Mouse (Mus musculus) MEL (cell line): ENCODE data around the gene Kif26b. TPM values are rescaled to one million over a fixed set of nuclear protein-coding genes. Genes with fewer than 3 reads are reported as not detected.

Experiments
- DNase-seq: peaks from one replicate; pipeline ENCODE4 v3.0.0; 2011; ENCODE audit warnings: low read depth, low spot score
- H3K27ac ChIP-seq: 2 replicates; pipeline ENCODE4 v1.5.1; 2012; ENCODE audit warnings: low read depth, mild to moderate bottlenecking, control low read depth, low read length, moderate library complexity; ENCODE audit not compliant: control insufficient read depth
- H3K27me3 ChIP-seq, 2 experiments: fragments of 150-350 bp in 1 of 2; sonication (generic) in 1 of 2; 2 replicates each; pipeline ENCODE4 v1.6.1; 2012; ENCODE audit warnings: low read length in 2 of 2, mild to moderate bottlenecking in 2 of 2, improper control_type of control experiment in 1 of 2, moderate library complexity in 1 of 2; ENCODE audit not compliant: insufficient read depth in 2 of 2, control insufficient read depth in 1 of 2
- H3K36me3 ChIP-seq, 2 experiments: 2 replicates each; pipeline ENCODE4 v1.6.1; 2012 to 2014; ENCODE audit warnings: low read length in 2 of 2, improper control_type of control experiment in 1 of 2, inconsistent platforms in 1 of 2, mild to moderate bottlenecking in 1 of 2; ENCODE audit not compliant: insufficient read depth in 2 of 2, control insufficient read depth in 1 of 2
- H3K4me1 ChIP-seq, 2 experiments: fragments of 150-350 bp in 1 of 2; sonication (generic) in 1 of 2; 2 replicates each; pipeline ENCODE4 v1.6.1; 2012; ENCODE audit warnings: low read length in 2 of 2, improper control_type of control experiment in 1 of 2, mild to moderate bottlenecking in 1 of 2; ENCODE audit not compliant: insufficient read depth in 2 of 2, control insufficient read depth in 1 of 2
- H3K4me3 ChIP-seq, 2 experiments: fragments of 150-350 bp in 1 of 2; sonication (generic) in 1 of 2; 2 replicates each; pipeline ENCODE4 v1.5.1; 2012; ENCODE audit warnings: low read depth in 2 of 2, low read length in 2 of 2, mild to moderate bottlenecking in 2 of 2, moderate library complexity in 2 of 2, control low read depth in 1 of 2, improper control_type of control experiment in 1 of 2; ENCODE audit not compliant: control insufficient read depth in 1 of 2, insufficient read depth in 1 of 2
- H3K79me2 ChIP-seq: 2 replicates; pipeline ENCODE4 v1.6.1; 2012; ENCODE audit warnings: mild to moderate bottlenecking, low read length, moderate library complexity; ENCODE audit not compliant: control insufficient read depth, poor library complexity, insufficient read depth
- H3K9ac ChIP-seq: 2 replicates; pipeline ENCODE4 v1.6.1; 2012; ENCODE audit warnings: low read depth, mild to moderate bottlenecking, control low read depth, low read length, moderate library complexity; ENCODE audit not compliant: control insufficient read depth, poor library complexity, severe bottlenecking
- H3K9me3 ChIP-seq: fragments of 150-350 bp; sonication (generic); replicated peaks from 2 replicates; pipeline ENCODE4 v1.6.1; 2012; ENCODE audit warnings: mild to moderate bottlenecking, low read length, improper control_type of control experiment, moderate library complexity; ENCODE audit not compliant: insufficient read depth
- CHD1 ChIP-seq: IDR thresholded peaks from 2 replicates; pipeline ENCODE4 v1.6.1; 2012; ENCODE audit warnings: low read depth, mild to moderate bottlenecking, inconsistent platforms, low read length, improper control_type of control experiment
- CTCF ChIP-seq, 3 experiments: IDR thresholded peaks in 2 of 3; conservative IDR thresholded peaks in 1 of 3; 2 replicates each; pipeline ENCODE4 v1.5.1; 2011 to 2012; ENCODE audit warnings: low read length in 3 of 3, low read depth in 2 of 3, mild to moderate bottlenecking in 2 of 3, improper control_type of control experiment in 1 of 3, inconsistent platforms in 1 of 3, mixed read lengths in 1 of 3, moderate library complexity in 1 of 3; ENCODE audit not compliant: control insufficient read depth in 1 of 3, insufficient read depth in 1 of 3, poor library complexity in 1 of 3, severe bottlenecking in 1 of 3
- E2F4 ChIP-seq: IDR thresholded peaks from 2 replicates; pipeline ENCODE4 v1.6.1; 2011; ENCODE audit warnings: low read depth, low read length, improper control_type of control experiment, borderline replicate concordance
- ELF1 ChIP-seq: IDR thresholded peaks from 2 replicates; pipeline ENCODE4 v1.6.1; 2014; ENCODE audit warnings: low read depth, mild to moderate bottlenecking, inconsistent platforms, low read length, improper control_type of control experiment, moderate library complexity
- ETS1 ChIP-seq: IDR thresholded peaks from 2 replicates; pipeline ENCODE4 v1.6.1; 2012; ENCODE audit warnings: low read depth, mild to moderate bottlenecking, inconsistent platforms, low read length, improper control_type of control experiment, moderate library complexity
- GATA1 ChIP-seq: IDR thresholded peaks from 2 replicates; pipeline ENCODE4 v1.6.1; 2011; ENCODE audit warnings: low read depth, low read length, improper control_type of control experiment
- MAFK ChIP-seq: IDR thresholded peaks from 2 replicates; pipeline ENCODE4 v1.6.1; 2011; ENCODE audit warnings: low read depth, mild to moderate bottlenecking, low read length, improper control_type of control experiment, borderline replicate concordance
- MEF2A ChIP-seq: IDR thresholded peaks from 2 replicates; pipeline ENCODE4 v1.6.1; 2014; ENCODE audit warnings: low read depth, mild to moderate bottlenecking, inconsistent platforms, low read length, improper control_type of control experiment; ENCODE audit not compliant: poor library complexity, insufficient replicate concordance, severe bottlenecking; ENCODE audit errors: extremely low read depth
- MXI1 ChIP-seq: IDR thresholded peaks from 2 replicates; pipeline ENCODE4 v1.6.1; 2011; ENCODE audit warnings: mild to moderate bottlenecking, low read depth, low read length, improper control_type of control experiment
- NRF1 ChIP-seq: IDR thresholded peaks from 2 replicates; pipeline ENCODE4 v1.6.1; 2014; ENCODE audit warnings: low read depth, mild to moderate bottlenecking, inconsistent platforms, low read length, improper control_type of control experiment, moderate library complexity; ENCODE audit not compliant: poor library complexity, insufficient read depth, severe bottlenecking
- POLR2A ChIP-seq, 2 experiments: IDR thresholded peaks; 2 replicates each; pipeline ENCODE4 v1.6.1; 2011 to 2012; ENCODE audit warnings: low read length in 2 of 2, mild to moderate bottlenecking in 2 of 2, control low read depth in 1 of 2, improper control_type of control experiment in 1 of 2, low read depth in 1 of 2, moderate library complexity in 1 of 2; ENCODE audit not compliant: control insufficient read depth in 1 of 2, insufficient read depth in 1 of 2, poor library complexity in 1 of 2
- RAD21 ChIP-seq: IDR thresholded peaks from 2 replicates; pipeline ENCODE4 v1.6.1; 2011; ENCODE audit warnings: mild to moderate bottlenecking, low read depth, low read length, improper control_type of control experiment
- SIN3A ChIP-seq: IDR thresholded peaks from 2 replicates; pipeline ENCODE4 v1.6.1; 2012; ENCODE audit warnings: low read length, improper control_type of control experiment, inconsistent platforms
- SMC3 ChIP-seq: IDR thresholded peaks from 2 replicates; pipeline ENCODE4 v1.6.1; 2011; ENCODE audit warnings: low read depth, low read length, improper control_type of control experiment
- TBP ChIP-seq: IDR thresholded peaks from 2 replicates; pipeline ENCODE4 v1.8.0; 2011; ENCODE audit warnings: low read depth, low read length, improper control_type of control experiment
- TCF12 ChIP-seq: IDR thresholded peaks from 2 replicates; pipeline ENCODE4 v1.6.1; 2014; ENCODE audit warnings: low read depth, mild to moderate bottlenecking, inconsistent platforms, low read length, improper control_type of control experiment, moderate library complexity
- USF2 ChIP-seq, 2 experiments: IDR thresholded peaks; 2 replicates each; pipeline ENCODE4 v1.6.1; 2011 to 2012; ENCODE audit warnings: improper control_type of control experiment in 2 of 2, low read length in 2 of 2, borderline replicate concordance in 1 of 2, inconsistent platforms in 1 of 2, low read depth in 1 of 2, mild to moderate bottlenecking in 1 of 2; ENCODE audit not compliant: insufficient read depth in 1 of 2
- ZC3H11A ChIP-seq: IDR thresholded peaks from 2 replicates; pipeline ENCODE4 v1.6.1; 2012; ENCODE audit warnings: low read depth, mild to moderate bottlenecking, inconsistent platforms, low read length, improper control_type of control experiment
- ZKSCAN1 ChIP-seq: IDR thresholded peaks from 2 replicates; pipeline ENCODE4 v1.6.1; 2012; ENCODE audit warnings: low read depth, mild to moderate bottlenecking, inconsistent platforms, low read length, improper control_type of control experiment, moderate library complexity
- ZNF384 ChIP-seq: IDR thresholded peaks from 2 replicates; pipeline ENCODE4 v1.6.1; 2012; ENCODE audit warnings: low read depth, mild to moderate bottlenecking, inconsistent platforms, low read length, improper control_type of control experiment
- polyA plus RNA-seq, 2 experiments: library from polyadenylated mRNA; stranded (reverse) in 1 of 2; unstranded in 1 of 2; fragments of >175 nt in 1 of 2; fragments of >200 nt in 1 of 2; gene quantifications; 2 replicates each; pipeline versions ENCODE4 v1.2.1 to v1.2.4; 2012; ENCODE audit warnings: low replicate concordance in 2 of 2, low read depth in 1 of 2; ENCODE audit not compliant: insufficient read length in 2 of 2, insufficient read depth in 1 of 2, missing spikeins in 1 of 2
- total RNA-seq: library from RNA; depleted of rRNA; stranded (reverse); fragments of 300-350 nt; gene quantifications from 2 replicates; pipeline ENCODE4 v1.2.3, GENCODE M21; 2012

The Kif26b gene
- total and polyA plus RNA-seq, 3 experiments = 0.08 to 0.50 TPM; not detected in 1

DNA sequence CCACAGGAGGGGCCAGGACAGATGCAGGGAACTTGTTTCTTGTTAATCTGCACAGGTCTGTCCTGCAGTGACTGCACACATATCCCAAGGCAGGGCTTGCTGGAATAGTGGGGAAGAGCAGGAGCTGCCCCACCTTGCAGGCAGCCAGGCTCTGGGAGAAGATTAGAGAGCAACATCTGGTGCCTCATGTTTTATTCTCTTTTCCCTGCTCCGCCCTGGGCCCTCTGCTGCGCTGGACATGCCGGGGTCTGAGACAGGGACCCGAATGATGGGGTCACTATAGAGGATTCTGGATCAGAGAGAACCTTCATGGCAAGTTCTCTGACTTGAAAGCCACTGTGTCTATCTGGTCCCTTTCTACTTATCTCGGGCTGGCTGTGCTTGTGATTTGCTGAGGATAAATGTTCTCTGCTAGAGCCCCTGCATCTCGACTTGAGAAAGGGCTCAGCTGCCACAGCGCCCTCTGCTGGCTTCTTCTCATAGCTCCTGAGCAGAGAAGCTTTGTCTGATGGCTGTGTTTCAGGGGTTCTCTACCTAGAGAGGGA is 431.2 kb downstream of the Kif26b start:
- DNase-seq = peak; percentile 81
- no peak for TF ChIP-seq SIN3A
- no peak for TF ChIP-seq USF2 (IDR thresholded peaks at IDR 0.05; ENCODE audit: borderline replicate concordance in 1 of 2, insufficient read depth in 1 of 2, low read depth in 1 of 2, low read length in 2 of 2)
- no peak for TF ChIP-seq ZKSCAN1
- no peak for TF ChIP-seq CHD1
- no peak for TF ChIP-seq ELF1
- peak; percentile 84 to 94 (median 92) for TF ChIP-seq CTCF (IDR thresholded peaks at IDR 0.05 in 2 of 3, conservative IDR thresholded peaks at IDR 0.05 in 1 of 3; ENCODE audit: control insufficient read depth in 1 of 3, insufficient read depth in 1 of 3, low read depth in 2 of 3, low read length in 3 of 3, poor library complexity in 1 of 3, severe bottlenecking in 1 of 3)
- peak; percentile 98 for TF ChIP-seq SMC3
- no peak for TF ChIP-seq TBP
- 0 out of 2 replicates have a peak, but pooled peaks have one; percentile 8 for TF ChIP-seq GATA1
- no peak for TF ChIP-seq MXI1
- peak; percentile 76 for TF ChIP-seq RAD21
- TF ChIP-seq ZC3H11A = peak; percentile 76
- no peak for TF ChIP-seq TCF12
- TF ChIP-seq ETS1 = no peak
- no peak for TF ChIP-seq NRF1
- TF ChIP-seq MEF2A = no peak
- no peak for TF ChIP-seq ZNF384
- no peak overlapping the region for H3K27ac ChIP-seq

DNA sequence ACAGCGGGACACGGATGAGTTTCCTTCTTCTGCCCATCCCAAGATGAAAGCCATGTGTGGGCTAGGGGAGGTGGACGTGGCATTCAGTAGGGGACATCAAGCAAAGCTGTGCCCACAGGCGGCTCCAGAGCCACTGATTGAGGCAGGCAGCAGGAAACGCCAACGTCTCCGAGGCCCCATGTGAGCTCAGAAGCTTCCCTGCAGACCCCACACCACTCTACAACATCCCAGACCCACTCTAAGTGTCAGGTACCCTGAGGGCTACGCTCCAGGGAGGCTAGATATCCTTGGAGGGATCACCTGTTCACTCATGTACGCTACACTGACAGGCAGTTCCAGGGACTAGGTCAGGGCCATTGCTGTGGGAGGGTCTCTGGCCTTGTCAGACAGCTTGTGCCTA is 432.7 kb downstream of the Kif26b start:
- Histone ChIP-seq H3K9ac (no peak overlapping the region), H3K27me3 (no peaks in the 10 kb centered on the region), H3K36me3 (no peaks in the 10 kb centered on the region), H3K79me2 (no peaks in the 10 kb centered on the region), H3K9me3 (no peaks in the 10 kb centered on the region), H3K4me3 (no peak overlapping the region), H3K27ac (no peak overlapping the region), H3K4me1 (no peaks in the 10 kb centered on the region)
- TF ChIP-seq ZNF384 (no peak), MAFK (no peak), SIN3A (no peak), POLR2A (IDR thresholded peaks at IDR 0.05; ENCODE audit: control insufficient read depth in 1 of 2, insufficient read depth in 1 of 2, low read depth in 1 of 2, low read length in 2 of 2, poor library complexity in 1 of 2) (no peak), E2F4 (no peak)
- DNase-seq = no peak

More for the DNA sequence above, 431.2 kb downstream of the Kif26b start:
- H3K4me1 ChIP-seq = no peaks in the 10 kb centered on the region
- H3K9ac ChIP-seq = no peak overlapping the region
- H3K36me3 ChIP-seq = no peaks in the 10 kb centered on the region
- H3K79me2 ChIP-seq = no peaks in the 10 kb centered on the region
- H3K4me3 ChIP-seq = no peak overlapping the region
- H3K9me3 ChIP-seq = no peaks in the 10 kb centered on the region
- no peaks in the 10 kb centered on the region for H3K27me3 ChIP-seq
